ENCODE assay signal across 22 mouse cellular contexts in genomic region chr16:46982272-46982909, GRCm38 (mm10).
DNase-seq lines count a peak whose midpoint lies in the region; ATAC-seq and TF ChIP-seq lines count a peak whose summit lies in the region.
"Had no signal": no experiment of that assay in that cellular context is flagged by ENCODE, and none has a peak within 500 bp of the region (broad histone marks: within the 10 kb centered on the region; RNA-seq: fewer than 3 reads in every experiment).

No protein-coding gene starts in this region.

- no peaks in the 10 kb centered on the region for H3K4me1 ChIP-seq in embryonic facial prominence, embryonic 11.5 days (ENCODE audit: control insufficient read depth, insufficient read depth, low read length)
- H3K4me1 ChIP-seq in embryonic facial prominence, embryonic 10.5 days, result no peaks in the 10 kb centered on the region
- no peaks in the 10 kb centered on the region for H3K4me1 ChIP-seq in embryonic facial prominence, embryonic 14.5 days (ENCODE audit: control insufficient read depth, insufficient read depth, low read length)
- H3K4me1 ChIP-seq in forebrain, embryonic 15.5 days, result peaks cover 10% of the 10 kb centered on the region
- no peaks in the 10 kb centered on the region for H3K4me1 ChIP-seq in cerebellum, adult 2 months (ENCODE audit: control insufficient read depth, insufficient read depth, low read length)
- H3K4me1 ChIP-seq: hindbrain, embryonic 12.5 days; limb, embryonic 12.5 days; neural tube, embryonic 15.5 days had no signal

- no peak for TF ChIP-seq CTCF in cerebellum, adult 2 months (IDR thresholded peaks at IDR 0.05; ENCODE audit: borderline replicate concordance, insufficient read depth, low read depth, low read length)

- no peaks in the 10 kb centered on the region for H3K36me3 ChIP-seq in embryonic facial prominence, embryonic 11.5 days (replicated peaks; ENCODE audit: control insufficient read depth, insufficient read depth, low read depth, low read length)
- H3K36me3 ChIP-seq in embryonic facial prominence, embryonic 10.5 days (replicated peaks), result no peaks in the 10 kb centered on the region
- no peaks in the 10 kb centered on the region for H3K36me3 ChIP-seq in embryonic facial prominence, embryonic 14.5 days (ENCODE audit: control insufficient read depth, insufficient read depth, low read length)
- no peaks in the 10 kb centered on the region for H3K36me3 ChIP-seq in forebrain, embryonic 15.5 days
- H3K36me3 ChIP-seq: hindbrain, embryonic 12.5 days; limb, embryonic 12.5 days; neural tube, embryonic 15.5 days had no signal

- no peak overlapping the region for H3K4me2 ChIP-seq in embryonic facial prominence, embryonic 11.5 days (ENCODE audit: low read depth, low read length)
- H3K4me2 ChIP-seq in embryonic facial prominence, embryonic 14.5 days (ENCODE audit: low read depth, low read length), result no peak overlapping the region
- H3K4me2 ChIP-seq in forebrain, embryonic 15.5 days (replicated peaks), result no peak overlapping the region
- H3K4me2 ChIP-seq: heart, embryonic 11.5 days; hindbrain, embryonic 12.5 days; limb, embryonic 12.5 days; liver, embryonic 11.5 days; neural tube, embryonic 15.5 days had no signal

- no peak for TF ChIP-seq POLR2A in cerebellum, adult 2 months (IDR thresholded peaks at IDR 0.05; ENCODE audit: borderline replicate concordance, insufficient read depth, low read length)

- 60% methylated on average over 5 of the region's 5 CpGs for WGBS in embryonic facial prominence, embryonic 11.5 days
- 55% methylated on average over 5 of the region's 5 CpGs for WGBS in embryonic facial prominence, embryonic 10.5 days
- WGBS in embryonic facial prominence, embryonic 14.5 days, result 59% methylated on average over 5 of the region's 5 CpGs
- WGBS in forebrain, embryonic 15.5 days, result 11% methylated on average over 5 of the region's 5 CpGs
- 40% methylated on average over 5 of the region's 5 CpGs for WGBS in cerebellum, adult 2 months

- H3K9me3 ChIP-seq in embryonic facial prominence, embryonic 11.5 days (replicated peaks; ENCODE audit: control insufficient read depth, low read length), result no peaks in the 10 kb centered on the region
- no peaks in the 10 kb centered on the region for H3K9me3 ChIP-seq in embryonic facial prominence, embryonic 10.5 days
- no peaks in the 10 kb centered on the region for H3K9me3 ChIP-seq in embryonic facial prominence, embryonic 14.5 days (ENCODE audit: control insufficient read depth, low read length)
- H3K9me3 ChIP-seq in forebrain, embryonic 15.5 days, result no peaks in the 10 kb centered on the region
- H3K9me3 ChIP-seq: hindbrain, embryonic 12.5 days; limb, embryonic 12.5 days; neural tube, embryonic 15.5 days had no signal

- DNase-seq in embryonic facial prominence, embryonic 11.5 days (ENCODE audit: low spot score), result no peak
- DNase-seq in embryonic facial prominence, embryonic 10.5 days (ENCODE audit: low spot score), result no peak
- peak; percentile 25 for DNase-seq in R1 (ENCODE audit: low read depth, low spot score)
- peak; percentile 19 for DNase-seq in embryonic facial prominence, embryonic 14.5 days (ENCODE audit: low spot score)
- no peak for DNase-seq in cerebellum, adult 2 months
- DNase-seq in heart, postnatal 25 days (ENCODE audit: low spot score), result no peak
- no peak for DNase-seq in yolk sac, embryonic 10.5 days (ENCODE audit: low spot score)
- DNase-seq: adrenal gland, postnatal 25 days; cerebellum, adult 9-11 months; gastrocnemius, postnatal 10 days; heart, adult 11 months; kidney, postnatal 36 days; layer of hippocampus, postnatal 36 days; liver, postnatal 0 days; lung, postnatal 14 days had no signal

- no peak overlapping the region for H3K9ac ChIP-seq in embryonic facial prominence, embryonic 11.5 days (replicated peaks; ENCODE audit: low read length)
- no peak overlapping the region for H3K9ac ChIP-seq in embryonic facial prominence, embryonic 14.5 days (ENCODE audit: low read depth, low read length)
- no peak overlapping the region for H3K9ac ChIP-seq in forebrain, embryonic 15.5 days (replicated peaks)
- H3K9ac ChIP-seq: hindbrain, embryonic 12.5 days; limb, embryonic 12.5 days; liver, postnatal 0 days; neural tube, embryonic 15.5 days had no signal

- no peak overlapping the region for H3K27ac ChIP-seq in embryonic facial prominence, embryonic 11.5 days (replicated peaks; ENCODE audit: low read depth, low read length)
- no peak overlapping the region for H3K27ac ChIP-seq in embryonic facial prominence, embryonic 10.5 days (replicated peaks)
- H3K27ac ChIP-seq in embryonic facial prominence, embryonic 14.5 days (replicated peaks; ENCODE audit: low read depth, low read length), result no peak overlapping the region
- H3K27ac ChIP-seq in forebrain, embryonic 15.5 days (replicated peaks), result no peak overlapping the region
- no peak overlapping the region for H3K27ac ChIP-seq in cerebellum, adult 2 months (ENCODE audit: insufficient read depth, low read length)
- H3K27ac ChIP-seq: hindbrain, embryonic 12.5 days; limb, embryonic 12.5 days; neural tube, embryonic 15.5 days had no signal

- no peak overlapping the region for H3K4me3 ChIP-seq in embryonic facial prominence, embryonic 11.5 days (ENCODE audit: low read depth, low read length)
- no peak overlapping the region for H3K4me3 ChIP-seq in embryonic facial prominence, embryonic 10.5 days
- H3K4me3 ChIP-seq in embryonic facial prominence, embryonic 14.5 days (ENCODE audit: low read depth, low read length), result no peak overlapping the region
- H3K4me3 ChIP-seq in forebrain, embryonic 15.5 days, result no peak overlapping the region
- no peak overlapping the region for H3K4me3 ChIP-seq in cerebellum, adult 2 months (replicated peaks; ENCODE audit: insufficient read depth, low read depth, low read length)
- H3K4me3 ChIP-seq: hindbrain, embryonic 12.5 days; limb, embryonic 12.5 days; neural tube, embryonic 15.5 days had no signal

- no peaks in the 10 kb centered on the region for H3K27me3 ChIP-seq in embryonic facial prominence, embryonic 11.5 days (ENCODE audit: control insufficient read depth, insufficient read depth, low read length)
- no peaks in the 10 kb centered on the region for H3K27me3 ChIP-seq in embryonic facial prominence, embryonic 10.5 days (replicated peaks; ENCODE audit: low read depth, poor library complexity, severe bottlenecking)
- no peaks in the 10 kb centered on the region for H3K27me3 ChIP-seq in embryonic facial prominence, embryonic 14.5 days (replicated peaks; ENCODE audit: control insufficient read depth, insufficient read depth, low read length)
- H3K27me3 ChIP-seq in forebrain, embryonic 15.5 days, result no peaks in the 10 kb centered on the region
- H3K27me3 ChIP-seq in cerebellum, adult 2 months (ENCODE audit: control insufficient read depth, insufficient read depth, low read length), result no peaks in the 10 kb centered on the region
- H3K27me3 ChIP-seq: hindbrain, embryonic 12.5 days; limb, embryonic 12.5 days; neural tube, embryonic 15.5 days had no signal

- ATAC-seq in embryonic facial prominence, embryonic 11.5 days (replicated peaks; ENCODE audit: insufficient number of reproducible peaks, low FRiP score, low TSS enrichment, low read depth), result 0 out of 2 replicates have a peak, but pooled peaks have one; percentile 44
- ATAC-seq in embryonic facial prominence, embryonic 14.5 days (ENCODE audit: low read depth), result peak; percentile 79; the same call in 1 of the 2 replicates
- ATAC-seq in forebrain, embryonic 15.5 days (replicated peaks), result peak; percentile 81
- ATAC-seq: intestine, postnatal 0 days; liver, postnatal 0 days had no signal

- intact Hi-C loops in heart, postnatal 25 days (cut with DNase I), result no loop called here

Comparison
In these comparisons a context has a peak if more than half of its experiments do, and no peak if none do; other contexts are left out.
1. DNase-seq: peak in R1 (single experiment) and embryonic facial prominence, embryonic 14.5 days (single experiment); none in embryonic facial prominence, embryonic 11.5 days (single experiment), embryonic facial prominence, embryonic 10.5 days (single experiment), cerebellum, adult 2 months (0 of 2), heart, postnatal 25 days (single experiment) and yolk sac, embryonic 10.5 days (single experiment).
2. Peak in every context shown above with its lines, with median percentiles within 50 percentile points of each other: ATAC-seq.